Mouse (Mus musculus): ENCODE results near the gene Shank2.

Shank2 gene

DNA sequence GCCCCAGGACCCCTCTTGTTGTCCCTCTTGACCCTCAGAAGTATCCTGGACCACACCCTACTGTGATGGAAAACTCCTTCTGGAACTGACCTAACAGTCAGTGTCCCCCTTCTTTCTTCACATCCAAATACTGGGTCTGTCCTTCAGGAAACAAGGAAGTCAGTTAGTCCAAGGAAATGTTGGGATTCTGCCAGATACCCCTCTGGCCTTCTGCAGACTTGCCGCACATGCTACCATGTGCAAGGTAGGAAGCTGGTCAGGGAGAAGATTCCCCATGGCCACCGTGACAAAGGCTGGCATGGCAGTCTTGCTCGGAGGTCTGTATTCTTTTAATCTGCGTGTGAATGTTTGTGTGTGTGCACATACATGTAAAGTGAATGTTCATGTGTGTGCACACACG is 337.0 kb downstream of the Shank2 start:
- no peak for DNase-seq (ENCODE audit: low spot score in 2 of 2)

DNA sequence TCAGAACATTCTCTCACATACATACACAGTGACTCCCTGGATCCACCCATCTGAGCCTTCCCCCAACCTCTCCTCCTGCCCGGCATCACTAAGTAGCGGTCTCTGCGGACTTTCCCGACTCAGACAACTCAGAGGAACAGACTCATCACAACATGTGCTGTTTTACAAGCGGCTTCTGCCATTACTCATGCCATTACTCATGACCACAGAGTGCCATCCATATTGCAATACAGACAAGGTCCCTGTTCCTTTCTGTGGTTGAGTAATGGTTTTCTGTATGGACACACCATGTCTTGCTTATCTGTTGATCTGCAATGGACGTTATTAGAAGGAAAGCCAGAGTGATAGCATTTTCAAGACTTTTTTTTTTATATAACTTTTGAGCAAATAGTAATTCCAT is 338.6 kb downstream of the Shank2 start:
- no peak for DNase-seq (ENCODE audit: low spot score in 2 of 2)

DNA sequence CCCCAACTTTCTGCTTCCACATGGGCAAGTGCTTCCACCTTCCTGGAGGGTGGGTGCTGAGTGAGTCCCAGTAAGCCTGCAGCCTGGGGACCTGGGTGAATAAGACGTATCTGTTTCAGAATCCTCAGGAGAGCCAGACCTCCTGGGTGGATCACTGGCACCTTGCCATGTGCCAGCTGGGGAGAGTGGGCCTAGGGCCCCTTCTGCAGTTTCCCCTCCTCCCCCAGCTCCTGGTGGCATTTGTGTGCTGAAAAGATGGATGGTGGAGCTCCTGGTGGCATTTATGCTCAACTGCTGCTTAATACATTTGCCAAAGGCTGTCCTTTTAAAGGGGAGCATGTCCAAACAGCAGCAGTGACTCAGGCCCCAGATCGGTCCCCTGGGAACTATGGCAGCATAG is 364.4 kb downstream of the Shank2 start:
- DNase-seq (ENCODE audit: low spot score in 2 of 2), result no peak

DNA sequence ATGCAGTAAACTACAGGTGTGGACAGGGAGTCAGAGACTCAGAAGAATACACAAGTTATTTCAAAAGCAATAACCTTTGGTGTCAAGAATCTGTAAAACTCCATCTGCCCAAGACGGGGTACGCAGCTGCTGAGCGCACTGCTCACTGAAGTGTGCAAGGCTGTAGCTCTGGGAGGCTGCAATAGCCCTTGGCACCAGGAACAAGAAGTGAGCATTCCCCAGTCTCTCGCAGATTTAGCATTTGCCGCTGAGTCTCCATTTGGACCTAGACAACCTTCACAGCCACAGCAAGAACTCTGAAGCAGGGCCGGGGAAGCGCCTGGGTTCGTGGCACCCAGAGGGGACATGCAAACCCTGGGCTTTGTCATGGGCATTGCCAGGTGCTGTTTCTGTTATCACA is 371.3 kb downstream of the Shank2 start:
- DNase-seq (ENCODE audit: low spot score in 2 of 2), result no peak

DNA sequence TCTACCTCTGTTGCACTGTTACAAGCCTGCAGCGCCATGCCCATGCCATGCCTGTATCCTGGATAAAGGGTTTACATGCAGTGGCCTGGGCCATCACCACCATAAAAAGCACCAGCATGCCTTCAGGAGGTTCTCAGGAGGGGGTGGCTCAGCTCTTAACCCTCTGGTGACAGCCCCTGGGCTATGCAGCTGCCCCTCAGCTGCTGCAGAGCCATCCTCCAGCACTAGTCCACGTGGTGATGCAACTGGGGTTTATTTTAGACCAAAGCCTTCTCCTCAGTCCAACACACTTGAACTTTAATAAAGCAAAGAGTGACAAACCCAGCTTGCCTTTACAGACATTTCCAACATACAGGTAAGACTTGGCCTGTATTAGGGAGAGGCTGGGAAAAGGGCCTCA is 373.8 kb downstream of the Shank2 start:
- no peak for DNase-seq (ENCODE audit: low spot score in 2 of 2)

DNA sequence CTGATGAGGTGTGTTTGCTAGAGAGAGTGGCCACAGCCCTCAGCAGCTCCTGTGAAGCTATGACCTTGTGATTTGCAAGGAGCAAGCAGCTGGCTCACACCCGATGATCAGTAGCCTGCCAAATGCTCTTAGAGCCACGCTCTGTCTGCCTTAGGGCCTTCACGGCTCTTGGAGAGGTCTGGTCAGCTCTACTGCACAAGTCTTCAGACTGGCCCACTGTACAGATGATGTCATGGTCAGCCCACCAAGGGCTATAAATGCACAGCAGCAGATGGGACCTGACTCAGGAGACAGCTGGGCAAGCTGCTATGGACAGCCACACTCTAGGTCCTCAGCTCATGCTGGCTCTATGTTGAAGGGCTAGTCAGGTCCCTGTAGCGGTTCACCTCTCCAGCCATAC is 376.5 kb downstream of the Shank2 start:
- no peak for DNase-seq (ENCODE audit: low spot score in 2 of 2)

DNA sequence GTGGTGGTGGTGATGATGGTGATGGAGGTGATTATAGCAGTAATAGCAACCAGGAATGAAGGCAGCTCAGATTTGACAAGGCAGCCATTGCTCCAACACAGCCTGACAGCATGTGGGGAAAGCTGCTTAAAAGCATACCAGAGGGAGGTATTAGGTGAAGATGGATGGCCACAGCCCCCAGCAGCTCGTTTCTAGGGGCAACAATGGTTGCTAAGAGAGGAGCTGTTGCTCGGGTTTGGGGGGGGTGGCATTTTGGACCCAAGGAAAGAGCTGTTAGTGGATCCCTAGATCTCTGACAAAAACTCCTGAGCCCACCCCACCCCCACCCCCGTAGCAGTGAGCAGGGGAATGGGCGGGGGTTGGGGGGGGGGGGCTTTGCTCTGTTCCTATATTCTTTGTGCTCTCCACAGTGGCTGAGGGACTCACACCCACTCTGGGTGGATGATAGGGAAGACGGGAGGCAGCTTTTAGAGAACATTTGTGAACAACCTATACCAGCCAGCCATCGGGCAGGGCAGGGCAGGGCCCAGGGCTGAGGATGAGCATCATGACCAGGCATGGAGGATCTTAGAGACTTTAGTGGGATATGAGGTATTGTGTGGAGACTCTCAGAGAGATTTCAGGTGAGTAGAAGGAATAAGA is 377.6 kb downstream of the Shank2 start:
- DNase-seq (ENCODE audit: low spot score in 2 of 2), result no peak

DNA sequence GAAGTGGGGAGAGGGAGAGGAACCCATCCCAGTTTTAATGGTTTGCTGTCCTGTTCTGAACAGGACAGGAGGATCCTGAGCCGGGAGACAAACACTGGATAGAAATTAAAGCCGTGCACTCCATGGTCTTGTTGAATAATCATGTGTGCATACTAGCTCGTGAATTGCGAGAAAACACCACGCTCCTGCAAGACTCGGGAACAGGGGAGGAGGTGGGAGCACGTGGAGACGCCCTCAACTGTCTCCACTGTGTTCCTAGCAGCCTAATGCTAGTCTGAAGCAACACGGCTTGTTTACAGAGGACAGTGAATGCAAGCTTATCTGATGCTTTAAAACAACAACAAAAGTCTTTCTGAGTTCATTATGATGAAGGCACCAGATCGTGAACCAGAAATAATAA is 379.9 kb downstream of the Shank2 start:
- no peak for DNase-seq (ENCODE audit: low spot score in 2 of 2)

DNA sequence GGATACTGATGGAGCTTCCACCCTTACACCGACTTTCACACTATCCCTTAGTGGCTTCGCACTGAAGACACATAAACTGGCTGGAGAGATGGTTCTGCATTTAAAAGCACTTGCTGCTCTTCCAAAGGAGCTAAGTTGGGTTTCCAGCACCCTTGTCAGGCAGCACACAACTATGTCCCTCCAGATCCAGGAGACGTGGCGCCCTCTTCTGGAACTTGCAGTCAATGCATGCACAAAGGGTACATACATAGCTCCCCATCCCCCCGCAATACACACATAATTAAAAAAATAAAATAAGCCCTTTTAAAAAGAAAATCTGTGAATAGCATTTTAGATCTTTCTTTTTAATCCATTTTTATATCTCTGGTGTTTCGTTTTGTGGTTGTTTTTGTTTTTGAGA is 385.8 kb downstream of the Shank2 start:
- DNase-seq (ENCODE audit: low spot score in 2 of 2), result no peak

DNA sequence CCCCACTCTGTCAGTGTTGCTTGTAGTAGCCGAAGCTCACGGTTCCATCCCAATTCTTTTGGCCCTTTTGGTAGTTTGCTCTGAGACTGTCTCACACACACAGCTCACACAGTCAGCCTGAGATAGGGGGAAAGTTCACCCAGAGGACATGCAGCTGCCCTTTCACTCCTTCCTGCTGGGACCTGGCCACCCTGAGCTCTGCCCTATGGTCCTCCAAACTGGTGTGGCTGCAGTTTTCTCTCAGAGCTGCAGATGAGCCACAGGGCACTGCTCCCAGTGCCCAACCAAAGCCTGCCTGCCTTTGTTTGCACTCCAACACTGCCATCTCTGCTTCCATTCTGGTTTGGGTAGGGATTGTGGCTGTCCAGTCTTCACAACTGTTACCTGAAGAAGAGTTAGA is 388.0 kb downstream of the Shank2 start:
- DNase-seq (ENCODE audit: low spot score in 2 of 2), result no peak

DNA sequence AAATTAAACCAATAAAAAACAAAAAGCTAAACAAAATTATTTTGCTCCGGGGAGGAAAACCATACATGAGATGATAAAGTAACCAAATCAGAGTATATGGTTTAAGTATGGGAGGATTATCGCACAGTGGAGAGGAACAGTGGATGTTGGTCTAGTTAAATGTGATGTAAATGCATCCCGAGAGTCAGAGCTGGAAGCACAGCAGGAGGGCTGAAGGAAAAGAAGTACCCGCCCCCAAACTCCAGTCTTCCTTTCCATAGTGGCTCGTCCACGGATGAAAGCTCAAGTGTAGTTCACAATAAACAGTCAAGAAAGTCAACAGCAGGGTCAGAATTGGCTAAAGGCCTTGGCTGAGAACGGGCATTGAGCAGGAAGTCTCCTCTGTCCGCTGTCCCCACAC is 388.9 kb downstream of the Shank2 start:
- DNase-seq (ENCODE audit: low spot score in 2 of 2), result no peak

DNA sequence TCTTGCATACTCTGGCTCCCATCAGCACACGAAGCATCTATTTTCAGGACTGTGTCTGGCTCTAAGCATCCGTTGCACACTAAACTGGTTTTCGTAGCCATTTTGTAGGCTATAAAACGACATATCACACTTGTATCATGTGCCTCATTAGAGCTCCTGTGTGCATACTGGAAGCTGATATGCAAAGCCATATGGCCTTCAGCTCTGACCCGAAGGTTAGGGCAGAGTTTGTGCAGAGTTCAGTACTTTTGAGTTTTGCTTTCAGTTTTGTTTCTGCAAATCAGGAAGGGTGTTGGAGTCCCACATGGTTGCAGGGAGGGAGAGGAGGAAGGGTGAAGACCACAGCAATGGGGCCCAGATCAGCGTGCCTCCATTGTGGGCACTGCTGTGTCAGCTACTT is 390.0 kb downstream of the Shank2 start:
- no peak for DNase-seq (ENCODE audit: low spot score in 2 of 2)

DNA sequence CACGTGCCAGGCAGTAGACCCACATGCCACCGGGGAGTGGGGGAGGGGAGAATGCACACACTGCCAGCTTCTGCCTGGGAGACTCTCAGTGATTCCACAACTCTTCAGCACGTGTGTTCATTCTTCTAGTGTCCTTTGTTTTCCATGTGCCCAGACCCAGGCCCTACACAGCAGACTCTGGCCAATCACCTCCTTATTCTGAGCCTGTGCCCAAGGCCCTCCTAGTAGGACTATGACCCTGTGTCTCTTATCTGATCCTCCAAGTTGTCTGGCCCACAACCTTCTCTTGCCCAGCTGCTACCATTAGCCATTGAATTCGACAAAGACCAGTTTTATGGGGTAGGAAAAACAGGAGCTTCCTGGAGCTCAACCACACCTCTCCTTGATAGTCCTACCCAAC is 400.8 kb downstream of the Shank2 start:
- no peak for DNase-seq (ENCODE audit: low spot score in 2 of 2)

DNA sequence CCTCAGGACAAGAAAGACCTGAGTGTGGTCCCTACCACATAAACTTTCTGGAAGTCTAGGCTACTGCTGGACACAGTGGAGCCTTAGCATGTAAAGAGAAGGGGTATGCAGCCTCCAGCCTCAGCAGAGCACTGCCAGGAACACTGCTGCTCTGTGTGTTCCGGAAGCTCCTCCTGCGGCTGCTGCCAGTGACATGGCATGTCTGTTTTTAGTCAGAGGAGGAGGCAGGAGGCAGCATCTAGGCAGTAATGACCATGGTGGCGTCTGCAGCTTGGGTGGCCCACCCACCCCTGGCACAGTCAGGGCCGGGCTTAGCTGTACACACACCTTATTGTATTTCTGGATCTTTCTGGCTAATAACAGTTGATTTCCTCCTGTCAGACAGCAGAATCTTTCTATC is 405.9 kb downstream of the Shank2 start:
- DNase-seq (ENCODE audit: low spot score in 2 of 2), result no peak

DNA sequence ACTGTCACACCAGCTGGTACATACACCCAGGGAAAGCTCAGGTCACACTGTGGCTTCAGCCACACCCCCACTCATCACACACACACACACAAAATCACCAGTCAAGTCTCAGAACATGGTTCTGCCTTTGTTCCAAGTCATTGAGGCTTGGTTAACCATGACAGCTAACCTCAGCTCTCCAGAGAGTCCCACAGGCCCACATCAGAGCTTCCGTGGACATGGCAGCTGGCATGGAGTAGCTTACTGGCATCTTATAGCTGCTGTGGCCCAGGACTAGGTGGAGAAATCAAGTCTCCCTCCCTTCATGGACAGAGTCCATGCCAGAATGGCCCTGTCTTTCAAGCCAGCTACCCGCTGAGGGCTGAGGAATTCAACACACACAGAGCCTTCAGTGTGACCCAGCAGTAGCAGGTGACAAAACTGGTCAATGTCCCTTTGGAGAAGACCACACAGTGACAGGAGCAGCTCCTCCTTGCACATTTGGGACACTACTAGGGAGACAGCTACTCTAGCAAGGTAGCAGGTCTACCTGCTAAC is 406.8 kb downstream of the Shank2 start:
- no peak for DNase-seq (ENCODE audit: low spot score in 2 of 2)

DNA sequence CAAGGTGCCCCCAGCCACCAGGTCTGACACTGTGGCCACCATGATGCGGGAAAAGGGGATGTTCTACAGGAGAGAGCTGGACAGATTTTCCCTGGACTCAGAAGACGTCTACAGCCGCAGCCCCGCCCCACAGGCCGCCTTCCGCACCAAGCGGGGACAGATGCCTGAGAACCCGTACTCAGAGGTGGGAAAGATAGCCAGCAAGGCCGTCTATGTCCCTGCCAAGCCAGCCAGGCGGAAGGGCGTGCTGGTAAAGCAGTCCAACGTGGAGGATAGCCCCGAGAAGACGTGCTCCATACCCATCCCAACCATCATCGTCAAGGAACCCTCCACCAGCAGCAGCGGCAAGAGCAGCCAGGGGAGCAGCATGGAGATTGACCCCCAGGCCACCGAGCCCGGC is 408.0 kb downstream of the Shank2 start:
- no peak for DNase-seq (ENCODE audit: low spot score in 2 of 2)

DNA sequence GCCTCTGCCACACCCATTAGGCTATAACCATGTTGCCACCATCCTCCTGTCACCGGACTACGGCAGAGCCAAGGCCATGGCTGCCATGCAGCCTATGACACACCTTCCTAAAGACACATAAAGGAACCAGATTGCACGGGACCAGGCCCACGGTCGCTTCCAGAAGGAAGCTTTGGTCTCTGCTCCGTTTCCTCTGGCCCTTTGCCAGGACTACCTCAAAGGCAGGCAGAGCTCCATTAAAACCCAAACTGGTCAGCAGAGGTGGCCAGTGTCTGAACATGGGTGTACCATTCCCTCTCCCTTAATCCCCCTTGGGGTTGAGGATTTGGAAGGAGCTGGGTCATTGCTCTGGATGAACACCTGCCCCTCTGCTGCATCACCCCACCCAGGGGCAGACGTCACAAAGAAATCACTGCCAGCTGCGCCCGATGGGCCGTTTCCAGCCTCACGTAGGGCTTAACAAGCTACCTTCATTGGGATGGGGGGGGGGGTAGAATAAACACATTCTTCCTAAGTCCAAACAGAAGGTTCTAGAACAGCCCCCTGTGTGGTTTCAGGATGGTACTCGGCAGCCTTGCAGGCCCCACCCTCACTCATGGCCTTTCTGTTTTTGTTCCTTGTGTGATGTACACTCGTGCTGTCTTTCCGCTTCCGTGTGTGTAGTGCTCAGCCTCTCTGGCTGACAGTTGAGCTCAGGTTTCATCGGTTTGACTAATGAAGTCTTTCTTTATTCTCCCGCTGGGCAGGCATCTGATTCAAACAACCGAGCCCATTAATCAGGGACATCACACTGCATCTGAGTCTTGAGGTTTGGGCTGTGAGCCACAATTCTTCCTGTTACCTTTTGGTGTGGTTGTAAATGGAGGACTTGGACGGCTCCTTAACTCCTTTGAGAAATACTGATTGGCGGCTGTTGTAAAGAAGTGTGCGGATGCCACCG is 410.5 kb downstream of the Shank2 start:
- DNase-seq (ENCODE audit: low spot score in 2 of 2), result no peak

DNA sequence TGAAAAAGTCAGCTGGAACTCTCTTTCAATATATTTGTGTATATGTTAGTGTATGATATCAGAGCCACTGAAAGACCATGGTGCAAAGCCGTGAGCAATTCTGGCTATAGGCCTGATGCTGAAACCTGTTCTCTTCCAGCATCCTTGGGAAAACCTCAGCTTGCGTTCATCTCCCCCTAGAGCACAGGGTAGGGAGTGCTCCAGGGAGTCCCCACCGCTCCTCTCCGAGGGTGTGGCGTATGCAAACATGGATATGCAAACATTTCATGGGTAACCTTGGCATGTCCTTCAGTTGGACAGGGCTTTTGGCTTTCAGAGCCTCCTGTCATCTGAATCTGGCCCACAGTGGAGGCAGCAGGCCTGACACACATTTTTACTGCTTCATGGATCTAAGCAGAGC is 412.9 kb downstream of the Shank2 start:
- DNase-seq (ENCODE audit: low spot score in 2 of 2), result no peak

DNA sequence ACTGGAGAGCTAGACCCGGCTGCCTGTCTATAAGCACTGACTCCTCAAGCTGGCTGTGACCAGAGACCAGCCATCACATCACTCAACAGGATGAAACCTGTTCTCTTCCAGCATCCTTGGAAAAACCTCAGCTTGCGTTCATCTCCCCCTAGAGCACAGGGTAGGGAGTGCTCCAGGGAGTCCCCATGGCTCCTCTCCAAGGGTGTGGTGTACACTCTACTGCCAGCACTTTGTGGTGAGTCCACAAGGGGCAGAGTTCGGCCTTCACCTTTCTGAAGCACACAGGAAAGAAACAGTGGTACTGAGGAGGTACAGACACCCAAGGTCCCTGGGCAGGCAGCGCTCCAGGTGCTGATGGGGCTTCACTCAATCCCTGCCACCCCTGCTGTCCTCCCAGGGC is 414.1 kb downstream of the Shank2 start:
- no peak for DNase-seq (ENCODE audit: low spot score in 2 of 2)

DNA sequence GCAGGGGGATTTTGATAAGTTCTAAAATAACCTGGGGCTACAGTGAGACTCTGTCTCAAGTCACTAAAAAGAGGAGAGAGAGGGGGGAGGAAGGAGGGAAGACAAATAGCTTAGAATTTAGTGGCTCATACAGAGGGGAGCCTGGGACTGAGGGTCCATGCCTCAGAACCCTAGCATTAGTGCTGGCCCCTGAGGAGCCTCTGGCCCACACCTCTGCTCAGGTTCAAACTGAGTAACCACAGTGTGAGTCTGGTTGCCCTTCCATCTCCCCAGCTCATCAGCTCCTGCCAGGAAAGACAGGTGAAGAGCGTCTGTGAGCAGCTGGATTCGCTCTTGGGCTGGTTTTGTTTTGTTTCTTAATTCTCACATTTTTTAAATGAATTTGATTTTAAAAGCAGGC is 415.5 kb downstream of the Shank2 start:
- no peak for DNase-seq (ENCODE audit: low spot score in 2 of 2)

DNA sequence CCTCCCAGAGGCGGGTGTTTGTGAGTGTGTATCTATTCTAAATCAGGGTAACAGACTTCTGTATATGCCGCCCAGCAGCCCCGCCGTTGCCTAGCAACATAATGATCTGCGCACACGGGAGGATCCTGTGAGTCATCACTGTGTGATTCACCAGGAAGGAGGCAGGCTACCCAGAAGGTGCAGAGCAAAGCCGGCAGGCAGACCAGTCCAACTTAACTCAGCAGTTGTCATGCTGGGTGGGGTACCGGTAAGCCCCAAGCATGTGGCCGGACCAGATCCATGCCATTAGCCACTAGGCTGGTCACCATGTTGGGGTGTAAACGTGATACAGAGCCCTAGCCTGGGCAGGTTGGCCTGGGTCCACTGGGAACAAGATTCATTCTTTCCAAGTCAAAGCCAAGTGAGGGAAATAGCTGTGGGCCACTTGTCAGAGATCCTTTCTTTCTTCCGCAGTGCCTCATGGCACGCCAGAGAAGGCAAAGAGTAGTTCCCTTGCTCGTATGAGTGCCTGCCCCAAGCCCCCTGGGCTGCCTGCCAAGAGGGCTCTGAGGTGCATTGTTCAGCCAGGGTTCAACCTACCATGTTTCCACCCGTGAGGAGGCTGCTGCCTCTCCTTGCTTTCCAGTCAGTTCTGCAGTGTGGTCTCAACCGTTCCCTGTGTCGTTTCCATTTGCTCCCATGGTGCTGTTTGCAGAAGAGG is 416.1 kb downstream of the Shank2 start:
- peak; percentile 58 to 72 for DNase-seq (ENCODE audit: low spot score in 2 of 2)

DNA sequence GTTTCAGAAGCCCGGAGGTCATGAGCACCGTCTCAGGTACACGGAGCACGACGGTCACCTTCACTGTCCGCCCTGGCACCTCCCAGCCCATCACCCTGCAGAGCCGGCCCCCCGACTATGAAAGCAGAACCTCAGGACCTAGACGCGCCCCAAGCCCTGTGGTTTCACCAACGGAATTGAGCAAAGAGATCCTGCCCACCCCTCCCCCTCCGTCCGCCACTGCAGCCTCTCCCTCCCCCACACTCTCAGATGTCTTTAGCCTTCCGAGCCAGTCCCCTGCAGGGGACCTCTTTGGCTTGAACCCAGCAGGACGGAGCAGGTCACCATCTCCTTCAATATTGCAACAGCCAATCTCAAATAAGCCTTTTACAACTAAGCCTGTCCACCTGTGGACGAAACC is 418.8 kb downstream of the Shank2 start:
- no peak for DNase-seq (ENCODE audit: low spot score in 2 of 2)

DNA sequence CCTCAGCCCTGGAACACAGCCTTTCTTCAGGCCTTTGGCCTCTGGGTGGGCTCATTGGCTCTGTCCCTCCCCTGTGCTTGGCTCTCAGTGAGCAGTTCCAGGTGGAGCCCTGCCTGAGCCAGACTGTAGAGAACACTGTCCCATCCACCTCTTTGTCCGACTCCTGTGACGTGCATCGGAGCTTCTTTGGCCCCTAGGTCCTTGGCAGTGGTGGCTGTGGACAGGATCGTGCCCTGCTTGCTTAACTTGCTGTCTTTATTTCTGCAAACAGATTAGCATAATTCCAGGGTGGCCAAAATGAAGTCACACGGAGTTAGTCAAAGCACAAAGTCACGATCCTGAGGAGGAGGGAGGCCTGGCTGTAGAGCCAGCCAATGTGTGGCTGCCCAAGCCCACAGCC is 419.8 kb downstream of the Shank2 start:
- no peak for DNase-seq (ENCODE audit: low spot score in 2 of 2)

Data from urinary bladder, postnatal 36 days (tissue).